Mouse (Mus musculus) lung, adult 18-20 months (tissue): Measurements from ENCODE around the gene Apoc2.

Experiments used
- DNase-seq, 2 experiments: peaks; one replicate each; pipeline ENCODE4 v3.0.0; 2022; ENCODE audit warnings: mixed read lengths in 2 of 2

Gene Apoc2

GRCm38 (mm10) chr7:19677872-19678271 is at the start of gene Apoc2:
Gene Apoc2, minus strand, starts transcription at chr7:19677941.
- no peak for DNase-seq

GRCm38 (mm10) chr7:19726541-19726940 is 48.8 kb upstream of the Apoc2 start:
- no peak for DNase-seq

GRCm38 (mm10) chr7:19724167-19724566 is 46.4 kb upstream of the Apoc2 start:
- peak; percentile 84 to 90 for DNase-seq

- peak; percentile 76 to 84 for DNase-seq
Observed at GRCm38 (mm10) chr7:19722754-19723195, 45.0 kb upstream of the Apoc2 start.

GRCm38 (mm10) chr7:19719200-19719599 is 41.5 kb upstream of the Apoc2 start:
- DNase-seq, result no peak

- no peak for DNase-seq
Observed at GRCm38 (mm10) chr7:19718297-19718952, 40.7 kb upstream of the Apoc2 start.

- no peak for DNase-seq
Observed at GRCm38 (mm10) chr7:19717346-19717745, 39.6 kb upstream of the Apoc2 start.

- DNase-seq, result no peak
Observed at GRCm38 (mm10) chr7:19716822-19717221, 39.1 kb upstream of the Apoc2 start.

- no peak for DNase-seq
Observed at GRCm38 (mm10) chr7:19716055-19716682, 38.4 kb upstream of the Apoc2 start.

GRCm38 (mm10) chr7:19715239-19716054 is 37.7 kb upstream of the Apoc2 start, which contains the start of gene Tomm40:
Gene Tomm40, minus strand, starts transcription at chr7:19715438.
- DNase-seq, result peak; percentile 100

GRCm38 (mm10) chr7:19714836-19715235 is 37.1 kb upstream of the Apoc2 start:
- DNase-seq, result no peak

- no peak for DNase-seq
Observed at GRCm38 (mm10) chr7:19713598-19713997, 35.9 kb upstream of the Apoc2 start.

- DNase-seq, result no peak
Observed at GRCm38 (mm10) chr7:19713196-19713595, 35.5 kb upstream of the Apoc2 start.

GRCm38 (mm10) chr7:19712414-19712813 is 34.7 kb upstream of the Apoc2 start:
- DNase-seq, result no peak

- no peak for DNase-seq
Observed at GRCm38 (mm10) chr7:19710650-19711049, 32.9 kb upstream of the Apoc2 start.

- no peak for DNase-seq
Observed at GRCm38 (mm10) chr7:19705271-19705670, 27.5 kb upstream of the Apoc2 start.

GRCm38 (mm10) chr7:19704475-19704874 is 26.7 kb upstream of the Apoc2 start:
- DNase-seq, result no peak

GRCm38 (mm10) chr7:19702859-19703555 is 25.3 kb upstream of the Apoc2 start:
- no peak for DNase-seq

GRCm38 (mm10) chr7:19701069-19701761 is 23.5 kb upstream of the Apoc2 start:
- DNase-seq, result peak; percentile 75 to 82

GRCm38 (mm10) chr7:19700299-19701068 is 22.7 kb upstream of the Apoc2 start:
- no peak for DNase-seq

- no peak for DNase-seq
Observed at GRCm38 (mm10) chr7:19699827-19700148, 22.0 kb upstream of the Apoc2 start.
